Mouse (Mus musculus): ENCODE data around the gene Rbm38. TPM values are rescaled to one million over a fixed set of nuclear protein-coding genes. Genes with fewer than 3 reads are reported as not detected.

The Rbm38 gene
- polyA plus RNA-seq, 1 experiment from 2014 or later, result 69.4 TPM

DNA sequence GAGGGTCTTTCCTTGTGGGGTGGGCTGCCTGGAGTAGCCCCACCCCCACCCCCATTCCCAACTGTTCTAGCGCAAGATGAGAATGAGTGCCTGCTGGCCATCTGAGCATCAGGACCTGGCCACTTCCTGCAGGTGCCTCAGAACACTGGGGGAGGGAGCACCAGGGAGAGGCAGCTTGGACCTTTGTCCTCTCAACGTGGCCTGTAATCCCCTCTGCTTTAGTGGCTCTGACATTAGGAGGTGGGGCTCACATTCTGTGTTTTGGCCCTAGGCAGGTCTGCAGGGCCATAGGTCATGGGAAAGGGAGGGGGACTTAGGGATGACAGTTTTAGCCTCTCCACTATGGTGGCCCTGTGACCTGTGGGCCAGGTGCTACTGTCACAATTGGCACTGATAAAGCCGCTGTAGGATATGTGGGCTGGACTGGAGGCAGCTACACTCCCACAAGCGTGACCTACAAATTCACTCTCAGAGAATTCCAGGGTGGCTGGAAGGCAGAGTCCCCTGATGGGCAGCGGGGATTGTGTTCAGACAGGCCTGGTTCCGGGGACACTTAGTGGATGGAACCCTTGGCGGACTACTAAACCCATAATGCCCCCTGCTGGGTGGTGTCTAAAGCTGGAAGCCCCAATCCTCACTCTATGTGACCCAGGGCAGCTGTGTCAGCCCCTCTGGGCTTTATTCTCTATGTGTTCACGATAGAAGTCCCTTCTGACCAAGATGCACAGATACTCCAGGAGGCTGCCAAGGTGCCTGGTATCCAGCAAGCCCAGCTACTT is 30.5 kb downstream of the Rbm38 start:
- no peak for DNase-seq (ENCODE audit: low spot score)

DNA sequence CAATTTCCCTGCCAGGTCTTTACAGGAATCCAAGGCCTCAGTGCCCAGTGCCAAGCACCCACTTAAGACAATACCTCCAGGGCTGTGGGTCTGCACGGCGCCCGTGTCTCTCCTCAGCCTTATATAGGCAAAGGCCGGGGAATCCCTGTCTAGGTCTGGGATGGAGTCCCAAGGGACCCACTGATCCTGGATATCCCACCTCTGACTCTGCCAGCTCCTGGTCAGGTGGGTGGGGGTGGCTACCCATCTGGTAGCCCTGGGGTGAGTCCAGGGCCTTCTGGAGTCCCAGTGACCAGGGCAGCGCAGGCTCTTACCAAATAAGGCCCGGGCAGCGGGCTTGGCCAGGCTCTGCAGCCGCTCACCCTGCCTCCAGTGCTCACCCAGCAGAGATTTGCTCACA is 32.6 kb downstream of the Rbm38 start:
- Histone ChIP-seq H3K36me3 (ENCODE audit: control insufficient read depth, insufficient read depth, low read length) (no peaks in the 10 kb centered on the region), H3K27ac (replicated peaks; ENCODE audit: low read depth, low read length) (no peak overlapping the region), H3K9ac (ENCODE audit: low read length) (no peak overlapping the region), H3K4me3 (ENCODE audit: low read depth, low read length) (no peak overlapping the region), H3K9me3 (ENCODE audit: control insufficient read depth, low read length) (no peaks in the 10 kb centered on the region), H3K27me3 (ENCODE audit: control insufficient read depth, insufficient read depth, low read length) (no peaks in the 10 kb centered on the region), H3K4me2 (ENCODE audit: low read depth, severe bottlenecking) (no peak overlapping the region), H3K4me1 (ENCODE audit: control insufficient read depth, insufficient read depth, low read length) (peaks cover 6% of the 10 kb centered on the region; the same call in 1 of the 2 replicates)
- DNase-seq (ENCODE audit: low spot score) (no peak), ATAC-seq (ENCODE audit: insufficient number of reproducible peaks, low FRiP score, low TSS enrichment, low read depth) (no peak)
- WGBS, result 95% methylated on average over 8 of the region's 8 CpGs

More for the DNA sequence above, 30.5 kb downstream of the Rbm38 start:
- Histone ChIP-seq H3K4me1 (ENCODE audit: control insufficient read depth, insufficient read depth, low read length) (peaks cover 6% of the 10 kb centered on the region; the same call in 1 of the 2 replicates), H3K4me2 (ENCODE audit: low read depth, severe bottlenecking) (no peak overlapping the region), H3K9me3 (ENCODE audit: control insufficient read depth, low read length) (no peaks in the 10 kb centered on the region), H3K27ac (replicated peaks; ENCODE audit: low read depth, low read length) (no peak overlapping the region), H3K4me3 (ENCODE audit: low read depth, low read length) (no peak overlapping the region), H3K36me3 (ENCODE audit: control insufficient read depth, insufficient read depth, low read length) (no peaks in the 10 kb centered on the region), H3K27me3 (ENCODE audit: control insufficient read depth, insufficient read depth, low read length) (no peaks in the 10 kb centered on the region), H3K9ac (ENCODE audit: low read length) (no peak overlapping the region)
- 44% methylated on average over 8 of the region's 8 CpGs for WGBS
- ATAC-seq (ENCODE audit: insufficient number of reproducible peaks, low FRiP score, low TSS enrichment, low read depth), result no peak

DNA sequence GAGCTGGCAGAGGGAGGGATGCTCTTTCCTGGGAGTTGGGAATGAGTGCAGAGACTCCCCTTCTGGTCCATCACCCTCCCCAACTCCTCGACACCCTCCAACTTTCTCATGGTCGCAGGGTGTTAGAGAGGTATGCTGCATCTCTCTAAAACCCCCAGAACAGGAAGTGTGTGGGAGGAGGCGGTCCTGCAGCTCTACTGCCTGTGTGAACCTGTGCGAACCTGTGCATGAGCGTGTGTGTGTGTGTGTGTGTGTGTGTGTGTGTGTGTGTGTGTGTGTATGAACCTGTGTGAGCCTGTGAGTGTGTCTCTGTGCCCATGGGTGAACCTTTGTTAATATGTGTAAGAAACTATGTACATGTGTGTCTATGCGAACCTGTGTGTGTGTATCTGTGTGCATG is 33.5 kb downstream of the Rbm38 start:
- Histone ChIP-seq H3K9ac (ENCODE audit: low read length) (no peak overlapping the region), H3K27ac (replicated peaks; ENCODE audit: low read depth, low read length) (no peak overlapping the region), H3K36me3 (ENCODE audit: control insufficient read depth, insufficient read depth, low read length) (no peaks in the 10 kb centered on the region), H3K4me3 (ENCODE audit: low read depth, low read length) (no peak overlapping the region), H3K4me1 (ENCODE audit: control insufficient read depth, insufficient read depth, low read length) (peaks cover 6% of the 10 kb centered on the region; the same call in 1 of the 2 replicates), H3K27me3 (ENCODE audit: control insufficient read depth, insufficient read depth, low read length) (no peaks in the 10 kb centered on the region), H3K4me2 (ENCODE audit: low read depth, severe bottlenecking) (no peak overlapping the region), H3K9me3 (ENCODE audit: control insufficient read depth, low read length) (no peaks in the 10 kb centered on the region)
- WGBS, result 74% methylated on average over 6 of the region's 6 CpGs
- no peak for DNase-seq (ENCODE audit: low spot score)
- no peak for ATAC-seq (ENCODE audit: insufficient number of reproducible peaks, low FRiP score, low TSS enrichment, low read depth)

DNA sequence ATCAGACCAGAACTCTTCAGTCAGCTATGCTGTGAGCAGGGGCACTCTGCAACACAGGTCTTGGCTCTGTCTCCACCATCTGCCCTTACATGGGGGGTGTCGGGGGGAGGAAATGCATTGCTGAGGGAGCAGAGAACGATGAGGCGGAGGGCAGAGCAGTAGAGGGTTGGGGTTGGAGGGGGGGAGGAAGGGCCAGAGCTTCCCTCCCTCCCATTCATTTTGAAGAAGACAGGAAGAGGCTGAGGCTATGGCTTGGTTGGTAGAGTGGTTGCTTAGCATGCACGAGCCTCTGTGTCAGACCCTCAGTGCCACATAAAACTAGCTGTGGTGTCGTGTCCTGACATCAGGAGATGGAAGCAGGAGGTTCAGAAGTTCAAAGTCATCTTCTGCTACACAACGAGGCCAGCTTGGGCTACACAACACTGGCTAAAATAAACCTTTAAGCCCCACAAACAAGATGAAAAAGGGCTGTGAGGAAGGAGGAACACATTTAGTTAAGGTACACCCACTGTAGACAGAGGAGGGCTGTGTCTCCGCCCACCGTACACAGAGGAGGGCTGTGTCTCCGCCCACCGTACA is 36.1 kb downstream of the Rbm38 start:
- no peak overlapping the region for H3K27ac ChIP-seq (replicated peaks; ENCODE audit: low read depth, low read length)
- ATAC-seq (ENCODE audit: insufficient number of reproducible peaks, low FRiP score, low TSS enrichment, low read depth) (no peak), DNase-seq (ENCODE audit: low spot score) (no peak)
- H3K4me1 ChIP-seq (ENCODE audit: control insufficient read depth, insufficient read depth, low read length), result 0 out of 2 replicates have a peak, but pooled peaks cover 5% of the 10 kb centered on the region
- H3K4me2 ChIP-seq (ENCODE audit: low read depth, severe bottlenecking), result no peak overlapping the region
- H3K9ac ChIP-seq (ENCODE audit: low read length), result no peak overlapping the region
- no peaks in the 10 kb centered on the region for H3K36me3 ChIP-seq (ENCODE audit: control insufficient read depth, insufficient read depth, low read length)
- H3K9me3 ChIP-seq (ENCODE audit: control insufficient read depth, low read length), result no peaks in the 10 kb centered on the region
- no peak overlapping the region for H3K4me3 ChIP-seq (ENCODE audit: low read depth, low read length)
- WGBS, result 77% methylated on average over 10 of the region's 10 CpGs
- no peaks in the 10 kb centered on the region for H3K27me3 ChIP-seq (ENCODE audit: control insufficient read depth, insufficient read depth, low read length)

DNA sequence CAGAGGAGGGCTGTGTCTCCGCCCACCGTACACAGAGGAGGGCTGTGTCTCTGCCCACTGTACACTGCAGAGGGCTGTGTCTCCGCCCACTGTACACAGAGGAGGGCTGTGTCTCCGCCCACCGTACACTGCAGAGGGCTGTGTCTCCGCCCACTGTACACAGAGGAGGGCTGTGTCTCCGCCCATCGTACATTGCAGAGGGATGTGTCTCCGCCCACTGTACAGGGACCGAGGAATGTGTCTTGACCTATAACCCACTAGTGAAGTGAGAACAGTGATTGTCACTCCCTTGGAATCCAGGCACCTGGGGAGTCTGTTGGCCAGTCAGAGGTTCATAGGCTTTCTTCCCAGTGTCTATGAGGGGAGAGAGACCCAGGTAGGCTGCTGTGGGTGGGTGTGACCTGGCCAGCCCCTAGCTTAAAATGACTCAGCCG is 36.6 kb downstream of the Rbm38 start:
- H3K4me2 ChIP-seq (ENCODE audit: low read depth, severe bottlenecking), result no peak overlapping the region
- H3K27me3 ChIP-seq (ENCODE audit: control insufficient read depth, insufficient read depth, low read length), result no peaks in the 10 kb centered on the region
- H3K9me3 ChIP-seq (ENCODE audit: control insufficient read depth, low read length), result no peaks in the 10 kb centered on the region
- no peak overlapping the region for H3K9ac ChIP-seq (ENCODE audit: low read length)
- DNase-seq (ENCODE audit: low spot score), result no peak
- H3K27ac ChIP-seq (replicated peaks; ENCODE audit: low read depth, low read length), result no peak overlapping the region
- ATAC-seq (ENCODE audit: insufficient number of reproducible peaks, low FRiP score, low TSS enrichment, low read depth), result no peak
- no peaks in the 10 kb centered on the region for H3K36me3 ChIP-seq (ENCODE audit: control insufficient read depth, insufficient read depth, low read length)
- no peak overlapping the region for H3K4me3 ChIP-seq (ENCODE audit: low read depth, low read length)
- 77% methylated on average over 11 of the region's 11 CpGs for WGBS
- H3K4me1 ChIP-seq (ENCODE audit: control insufficient read depth, insufficient read depth, low read length), result peaks cover 9% of the 10 kb centered on the region

DNA sequence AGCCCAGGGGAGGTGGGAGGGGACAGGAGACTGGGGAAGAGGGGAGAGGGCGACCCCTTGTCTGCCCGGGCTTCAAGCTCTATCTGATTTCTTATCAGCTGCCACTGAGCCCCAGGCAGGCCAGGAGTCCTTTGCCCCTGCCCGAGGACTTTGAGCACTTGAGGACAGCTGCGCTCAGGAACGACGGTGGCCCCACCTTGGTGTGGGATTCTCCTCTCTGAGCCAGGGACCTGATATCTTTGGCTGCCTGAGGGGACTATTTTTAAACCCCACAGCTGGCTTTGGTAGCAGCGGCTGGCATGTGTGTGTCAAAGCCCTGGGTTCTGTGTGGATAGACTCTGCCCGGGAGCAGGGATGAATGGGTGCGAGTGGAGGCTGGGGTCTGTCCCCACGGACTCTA is 37.3 kb downstream of the Rbm38 start:
- H3K36me3 ChIP-seq (ENCODE audit: control insufficient read depth, insufficient read depth, low read length), result no peaks in the 10 kb centered on the region
- WGBS, result 62% methylated on average over 10 of the region's 10 CpGs
- H3K9ac ChIP-seq (ENCODE audit: low read length), result no peak overlapping the region
- no peaks in the 10 kb centered on the region for H3K27me3 ChIP-seq (ENCODE audit: control insufficient read depth, insufficient read depth, low read length)
- H3K9me3 ChIP-seq (ENCODE audit: control insufficient read depth, low read length), result no peaks in the 10 kb centered on the region
- no peak overlapping the region for H3K27ac ChIP-seq (replicated peaks; ENCODE audit: low read depth, low read length)
- H3K4me1 ChIP-seq (ENCODE audit: control insufficient read depth, insufficient read depth, low read length), result peaks cover 12% of the 10 kb centered on the region
- H3K4me3 ChIP-seq (ENCODE audit: low read depth, low read length), result no peak overlapping the region
- no peak for DNase-seq (ENCODE audit: low spot score)
- H3K4me2 ChIP-seq (ENCODE audit: low read depth, severe bottlenecking), result no peak overlapping the region
- no peak for ATAC-seq (ENCODE audit: insufficient number of reproducible peaks, low FRiP score, low TSS enrichment, low read depth)

DNA sequence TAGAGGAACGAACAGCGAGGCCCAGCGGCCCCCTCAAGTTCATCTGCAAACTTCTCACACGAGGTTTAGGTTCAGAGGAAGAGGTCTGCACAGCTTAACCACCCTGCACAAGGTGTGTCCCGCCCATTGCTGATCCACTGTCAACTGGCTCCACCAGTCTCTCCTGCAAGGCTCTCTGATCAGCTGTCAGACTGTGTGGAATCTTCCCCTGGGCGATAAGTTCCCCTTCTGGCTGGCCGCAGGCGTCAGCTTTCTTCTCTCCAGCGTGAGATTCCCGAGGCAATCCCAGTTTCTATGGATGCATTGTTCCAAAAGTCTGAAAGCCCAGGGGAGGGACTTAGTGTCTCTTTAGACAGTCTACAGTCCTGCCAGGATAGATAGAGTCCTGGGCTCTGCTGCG is 38.0 kb downstream of the Rbm38 start:
- DNase-seq (ENCODE audit: low spot score), result no peak
- 70% methylated on average over 11 of the region's 11 CpGs for WGBS
- H3K4me3 ChIP-seq (ENCODE audit: low read depth, low read length), result no peak overlapping the region
- H3K4me2 ChIP-seq (ENCODE audit: low read depth, severe bottlenecking), result no peak overlapping the region
- no peaks in the 10 kb centered on the region for H3K36me3 ChIP-seq (ENCODE audit: control insufficient read depth, insufficient read depth, low read length)
- H3K4me1 ChIP-seq (ENCODE audit: control insufficient read depth, insufficient read depth, low read length), result peaks cover 12% of the 10 kb centered on the region
- no peak overlapping the region for H3K9ac ChIP-seq (ENCODE audit: low read length)
- ATAC-seq (ENCODE audit: insufficient number of reproducible peaks, low FRiP score, low TSS enrichment, low read depth), result no peak
- no peak overlapping the region for H3K27ac ChIP-seq (replicated peaks; ENCODE audit: low read depth, low read length)
- H3K27me3 ChIP-seq (ENCODE audit: control insufficient read depth, insufficient read depth, low read length), result no peaks in the 10 kb centered on the region
- no peaks in the 10 kb centered on the region for H3K9me3 ChIP-seq (ENCODE audit: control insufficient read depth, low read length)

DNA sequence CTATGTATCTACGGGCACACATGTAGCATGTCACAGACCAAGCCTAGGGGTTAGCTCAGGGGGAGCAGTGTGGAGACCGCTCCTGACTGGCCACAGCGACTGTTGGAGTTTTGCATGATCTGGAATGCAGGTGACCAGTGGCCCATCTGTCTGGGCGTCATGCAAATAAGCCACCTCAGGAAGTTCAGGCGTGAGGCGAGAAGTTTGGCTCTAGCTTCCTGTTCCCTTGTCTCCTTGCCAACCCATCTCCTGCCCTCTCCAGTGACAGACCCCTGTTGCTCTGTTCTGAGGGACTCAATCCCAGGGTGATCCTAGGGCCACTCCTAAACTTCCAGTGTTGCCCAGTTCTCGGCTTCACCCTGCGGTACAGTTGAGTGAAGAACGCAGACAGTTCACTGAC is 40.2 kb downstream of the Rbm38 start:
- H3K36me3 ChIP-seq (ENCODE audit: control insufficient read depth, insufficient read depth, low read length), result no peaks in the 10 kb centered on the region
- no peak for DNase-seq (ENCODE audit: low spot score)
- H3K9me3 ChIP-seq (ENCODE audit: control insufficient read depth, low read length), result no peaks in the 10 kb centered on the region
- no peak overlapping the region for H3K9ac ChIP-seq (ENCODE audit: low read length)
- no peak for ATAC-seq (ENCODE audit: insufficient number of reproducible peaks, low FRiP score, low TSS enrichment, low read depth)
- no peak overlapping the region for H3K27ac ChIP-seq (replicated peaks; ENCODE audit: low read depth, low read length)
- H3K27me3 ChIP-seq (ENCODE audit: control insufficient read depth, insufficient read depth, low read length), result no peaks in the 10 kb centered on the region
- H3K4me1 ChIP-seq (ENCODE audit: control insufficient read depth, insufficient read depth, low read length), result peaks cover 12% of the 10 kb centered on the region
- H3K4me3 ChIP-seq (ENCODE audit: low read depth, low read length), result no peak overlapping the region
- H3K4me2 ChIP-seq (ENCODE audit: low read depth, severe bottlenecking), result no peak overlapping the region
- WGBS, result 79% methylated on average over 9 of the region's 9 CpGs

All from limb, embryonic 11.5 days (tissue).